Mouse (Mus musculus) thymus, adult 2 months (tissue): ENCODE data around the gene Add1.
A peak's percentile ranks its signal among the peaks of the same experiment; 100 is the strongest.

Experiments
- CTCF ChIP-seq: fragments of 200-500 bp; IDR thresholded peaks from 2 replicates; pipeline ENCODE4 v1.5.1; 2012; ENCODE audit warnings: mild to moderate bottlenecking, control low read depth, low read length, moderate library complexity, borderline replicate concordance; ENCODE audit not compliant: control insufficient read depth, poor library complexity, insufficient read depth; ENCODE audit errors: extremely low read depth
- POLR2A ChIP-seq: fragments of 200-500 bp; IDR thresholded peaks from 2 replicates; pipeline ENCODE4 v1.6.1; 2012; ENCODE audit warnings: mild to moderate bottlenecking, low read length, control low read depth, moderate library complexity; ENCODE audit not compliant: control insufficient read depth, poor library complexity, insufficient read depth; ENCODE audit errors: extremely low read depth

GRCm38 (mm10) chr5:34573268-34574221 is at the start of gene Add1:
- peak; percentile 67; the same call in 1 of the 2 replicates for TF ChIP-seq CTCF
- peak; percentile 96 for TF ChIP-seq POLR2A
